Mouse (Mus musculus) midbrain, embryonic 11.5 days (tissue): ENCODE data around the gene Snrnp200. TPM values are rescaled to one million over a fixed set of nuclear protein-coding genes. Genes with fewer than 3 reads are reported as not detected.
A peak's percentile ranks its signal among the peaks of the same experiment; 100 is the strongest.

Experiments
- ATAC-seq: fragments of 200-750 bp; cut with Nextera tagmentation; 2 replicates; pipeline ENCODE4 v1.8.0; 2017; ENCODE audit warnings: moderate TSS enrichment, moderate library complexity; ENCODE audit not compliant: low FRiP score
- DNase-seq: peaks from one replicate; pipeline ENCODE4 v3.0.0; 2015; ENCODE audit warnings: low spot score; ENCODE audit errors: missing footprints
- H3K27ac ChIP-seq: fragments of 300-500 bp; sonication (generic); 2 replicates; pipeline ENCODE4 v1.5.1; 2014; ENCODE audit warnings: low read depth, low read length
- H3K27me3 ChIP-seq: fragments of 300-500 bp; sonication (generic); 2 replicates; pipeline ENCODE4 v1.6.1; 2014; ENCODE audit warnings: mild to moderate bottlenecking, low read length, moderate library complexity, mixed read lengths; ENCODE audit not compliant: control insufficient read depth, insufficient read depth
- H3K36me3 ChIP-seq: fragments of 300-500 bp; sonication (generic); 2 replicates; pipeline ENCODE4 v1.6.1; 2014; ENCODE audit warnings: mild to moderate bottlenecking, low read length, moderate library complexity, mixed read lengths; ENCODE audit not compliant: control insufficient read depth, insufficient read depth
- H3K4me1 ChIP-seq: fragments of 300-500 bp; sonication (generic); 2 replicates; pipeline ENCODE4 v1.6.1; 2014; ENCODE audit warnings: low read length; ENCODE audit not compliant: control insufficient read depth, insufficient read depth
- H3K4me2 ChIP-seq: fragments of 300-500 bp; sonication (generic); 2 replicates; pipeline ENCODE4 v1.6.1; 2014; ENCODE audit warnings: mild to moderate bottlenecking, moderate library complexity
- H3K4me3 ChIP-seq: fragments of 300-500 bp; sonication (generic); 2 replicates; pipeline ENCODE4 v1.5.1; 2014; ENCODE audit warnings: low read depth, low read length
- H3K9ac ChIP-seq: fragments of 300-500 bp; sonication (generic); 2 replicates; pipeline ENCODE4 v1.6.1; 2014; ENCODE audit warnings: low read length
- H3K9me3 ChIP-seq: fragments of 300-500 bp; sonication (generic); 2 replicates; pipeline ENCODE4 v1.6.1; 2016; ENCODE audit warnings: low read length; ENCODE audit not compliant: control insufficient read depth
- WGBS: fragments of 180-500 bp; shearing (Covaris S2); extraction: QIAGEN DNeasy Blood & Tissue Kit; methylation state at CpG from one replicate; pipeline ENCODE4 v1.1.7; 2014; 5-methylcytosine and 5-hydroxymethylcytosine counted together
- polyA plus RNA-seq: library from polyadenylated mRNA; unstranded; fragments of >200 nt; fragmentation: Nextera tagmentation; extraction: Ambion mirVana; gene quantifications from 2 replicates; pipeline ENCODE4 v1.2.1, GENCODE M21; 2014

The Snrnp200 gene
- polyA plus RNA-seq, 1 experiment from 2014 or later = 100 TPM

DNA sequence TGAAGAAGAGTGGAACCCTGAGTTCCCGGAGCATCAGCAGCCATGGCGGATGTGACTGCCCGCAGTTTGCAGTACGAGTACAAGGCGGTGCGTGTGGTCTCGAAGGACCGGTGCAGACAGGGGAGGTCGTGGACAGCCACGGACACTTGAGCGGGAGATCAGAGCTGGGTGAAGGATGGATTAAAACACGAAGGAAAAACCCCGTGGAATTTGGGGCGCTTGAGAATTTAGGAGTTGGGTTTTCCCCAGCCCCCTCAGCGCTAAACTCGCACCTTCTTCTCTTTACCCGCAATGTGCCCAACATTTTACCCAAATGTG, 225 bp downstream of the Snrnp200 start:
- WGBS = under 1% methylated on average over 17 of the region's 17 CpGs
- no peaks in the 10 kb centered on the region for H3K27me3 ChIP-seq
- ATAC-seq (no peak), DNase-seq (no peak)
- H3K4me1 ChIP-seq = peaks cover 6% of the 10 kb centered on the region
- H3K27ac ChIP-seq = no peak overlapping the region; the same call in 1 of the 2 replicates
- peak overlapping the region; percentile 90 for H3K4me3 ChIP-seq
- H3K9ac ChIP-seq = peak overlapping the region; percentile 80
- H3K36me3 ChIP-seq = peaks cover 16% of the 10 kb centered on the region; the same call in 1 of the 2 replicates
- no peaks in the 10 kb centered on the region for H3K9me3 ChIP-seq
- peak overlapping the region; percentile 68 for H3K4me2 ChIP-seq

GRCm38 (mm10) chr2:127210701-127211100, 2.5 kb downstream of the Snrnp200 start:
- H3K4me2 ChIP-seq = no peak overlapping the region
- peaks cover 6% of the 10 kb centered on the region for H3K4me1 ChIP-seq
- ATAC-seq (no peak), DNase-seq (no peak)
- no peak overlapping the region for H3K9ac ChIP-seq
- H3K4me3 ChIP-seq = no peak overlapping the region
- H3K9me3 ChIP-seq = no peaks in the 10 kb centered on the region
- H3K27ac ChIP-seq = no peak overlapping the region
- WGBS = 93% methylated on average over 11 of the region's 11 CpGs
- H3K27me3 ChIP-seq = no peaks in the 10 kb centered on the region
- H3K36me3 ChIP-seq = peaks cover 28% of the 10 kb centered on the region

GRCm38 (mm10) chr2:127217746-127218145, 9.6 kb downstream of the Snrnp200 start:
- ATAC-seq = no peak
- 96% methylated on average over 5 of the region's 5 CpGs for WGBS
- DNase-seq = peak; percentile 59
- Histone ChIP-seq H3K4me1 (no peaks in the 10 kb centered on the region), H3K27me3 (no peaks in the 10 kb centered on the region), H3K9me3 (no peaks in the 10 kb centered on the region), H3K9ac (no peak overlapping the region), H3K4me2 (no peak overlapping the region), H3K4me3 (no peak overlapping the region), H3K27ac (no peak overlapping the region), H3K36me3 (peaks cover 60% of the 10 kb centered on the region)

DNA sequence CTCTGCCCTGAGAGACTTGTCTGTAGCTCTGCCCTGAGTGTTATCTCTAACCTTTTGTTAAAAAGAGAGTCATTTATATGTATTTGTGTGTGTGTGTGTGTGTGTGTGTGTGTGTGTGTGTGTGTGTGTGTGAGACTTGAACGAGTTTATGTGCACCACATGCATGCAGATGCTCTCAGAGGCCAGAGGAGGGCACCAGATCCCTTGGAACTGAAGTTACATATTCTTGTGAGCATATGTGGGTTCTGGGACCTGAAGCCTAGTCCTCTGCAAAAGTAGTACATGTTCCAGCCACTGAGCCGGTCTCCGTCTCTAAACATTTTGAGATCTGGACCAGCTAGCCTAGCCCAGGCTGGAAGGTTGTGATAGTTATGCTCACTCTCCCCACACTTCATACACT, 17.1 kb downstream of the Snrnp200 start:
- Histone ChIP-seq H3K4me1 (no peaks in the 10 kb centered on the region), H3K36me3 (peaks cover 65% of the 10 kb centered on the region), H3K4me2 (no peak overlapping the region), H3K9me3 (no peaks in the 10 kb centered on the region), H3K27ac (no peak overlapping the region), H3K4me3 (no peak overlapping the region), H3K27me3 (no peaks in the 10 kb centered on the region), H3K9ac (no peak overlapping the region)
- DNase-seq (no peak), ATAC-seq (no peak)
- 99% methylated on average over 3 of the region's 3 CpGs for WGBS

DNA sequence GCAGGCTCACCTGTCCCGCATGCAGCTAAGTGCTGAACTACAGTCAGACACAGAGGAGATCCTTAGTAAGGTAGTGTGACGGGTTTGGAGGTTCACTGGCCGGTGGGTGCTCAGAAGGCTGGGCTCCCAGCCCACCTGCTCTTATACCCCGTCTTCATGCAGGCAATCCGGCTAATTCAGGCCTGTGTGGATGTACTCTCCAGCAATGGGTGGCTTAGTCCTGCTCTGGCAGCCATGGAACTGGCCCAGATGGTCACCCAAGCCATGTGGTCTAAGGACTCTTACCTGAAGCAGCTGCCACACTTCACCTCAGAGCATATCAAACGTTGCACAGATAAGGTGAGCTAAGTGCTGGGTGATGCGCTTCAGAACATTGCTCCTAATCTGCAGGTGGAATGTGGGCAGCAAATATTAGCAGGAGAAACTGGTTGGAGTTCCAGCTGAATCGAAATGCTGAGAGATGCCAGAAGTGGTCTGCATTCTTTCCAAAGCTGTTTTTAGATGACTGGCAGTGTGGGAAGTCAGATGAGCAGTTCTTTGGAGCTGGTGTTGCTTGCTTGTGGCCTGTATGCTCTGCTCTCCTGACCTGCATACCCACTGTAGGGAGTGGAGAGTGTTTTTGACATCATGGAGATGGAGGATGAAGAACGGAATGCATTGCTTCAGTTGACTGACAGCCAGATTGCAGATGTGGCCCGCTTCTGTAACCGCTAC, 29.9 kb downstream of the Snrnp200 start:
- DNase-seq (no peak), ATAC-seq (no peak)
- Histone ChIP-seq H3K4me3 (no peak overlapping the region), H3K27ac (no peak overlapping the region), H3K36me3 (peaks cover 54% of the 10 kb centered on the region), H3K27me3 (no peaks in the 10 kb centered on the region), H3K4me1 (no peaks in the 10 kb centered on the region), H3K4me2 (no peak overlapping the region), H3K9me3 (no peaks in the 10 kb centered on the region), H3K9ac (no peak overlapping the region)
- WGBS = 94% methylated on average over 11 of the region's 11 CpGs

DNA sequence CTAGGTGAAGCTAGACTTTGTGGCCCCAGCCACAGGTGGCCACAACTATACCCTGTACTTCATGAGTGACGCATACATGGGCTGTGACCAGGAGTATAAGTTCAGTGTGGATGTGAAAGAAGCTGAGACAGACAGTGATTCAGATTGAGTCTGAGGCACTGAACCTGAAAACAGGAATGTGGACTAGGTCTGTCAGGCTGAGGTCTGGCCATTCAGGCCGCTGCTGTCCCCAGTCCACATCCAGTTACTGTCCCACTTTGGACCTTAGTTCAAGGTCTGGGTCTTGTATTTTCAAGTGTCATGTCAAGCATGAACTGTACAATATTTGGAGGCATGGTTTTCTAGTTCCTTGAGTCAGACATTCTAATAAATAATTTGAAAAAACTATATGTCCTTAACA, 31.9 kb downstream of the Snrnp200 start:
- Histone ChIP-seq H3K4me1 (no peaks in the 10 kb centered on the region), H3K9me3 (no peaks in the 10 kb centered on the region), H3K27ac (no peak overlapping the region), H3K9ac (no peak overlapping the region), H3K4me2 (no peak overlapping the region), H3K27me3 (no peaks in the 10 kb centered on the region), H3K4me3 (no peak overlapping the region), H3K36me3 (peaks cover 41% of the 10 kb centered on the region)
- ATAC-seq (no peak), DNase-seq (no peak)
- 89% methylated on average over 2 of the region's 2 CpGs for WGBS

DNA sequence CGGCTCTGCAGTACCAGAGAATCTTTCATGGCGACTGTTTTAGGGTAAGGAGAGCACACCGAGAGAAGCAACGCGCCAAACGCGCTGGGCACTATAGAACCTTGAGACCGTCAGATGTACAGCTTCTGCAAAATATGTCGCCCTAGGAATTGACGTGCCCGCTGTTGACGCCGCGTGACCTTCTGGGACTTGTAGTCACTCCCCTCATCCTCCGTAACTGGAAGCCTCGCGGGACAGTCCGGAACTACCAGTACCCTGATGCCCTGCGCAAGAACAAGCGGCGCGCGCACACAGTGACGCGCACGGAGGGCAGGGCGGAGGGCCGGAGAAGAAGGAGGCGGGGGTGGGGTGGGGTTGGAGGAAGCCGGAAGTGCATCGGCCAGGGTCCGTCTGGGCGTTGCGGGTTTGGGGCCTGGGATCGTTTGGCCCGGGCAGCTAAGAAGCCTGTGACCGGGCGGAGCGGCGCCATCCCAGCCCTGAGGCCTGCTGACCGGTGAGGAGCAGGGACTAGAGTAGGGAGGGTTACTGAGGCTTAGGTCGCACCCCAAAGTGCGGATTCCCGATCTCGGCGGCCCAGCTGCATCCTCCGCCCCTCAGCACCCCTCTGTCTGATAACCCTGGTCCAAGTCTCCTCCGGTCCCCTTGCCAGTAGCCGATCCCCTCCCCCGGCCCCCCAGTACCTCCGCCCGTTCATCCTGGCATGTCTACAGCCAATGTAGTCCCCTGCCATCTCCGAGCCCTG, 39.6 kb downstream of the Snrnp200 start, which contains the start of the genes Ciao1 and Tmem127:
Ciao1 (minus strand) TSS at position 225 of the 742 bp plus-strand sequence.
Tmem127 (plus strand) TSS at position 317 of the 742 bp plus-strand sequence.
- Histone ChIP-seq H3K4me1 (peaks cover 14% of the 10 kb centered on the region), H3K9me3 (no peaks in the 10 kb centered on the region), H3K27ac (no peak within 1 kb of the TSS; the same call in 1 of the 2 replicates), H3K9ac (peak within 1 kb of the TSS; percentile 84), H3K36me3 (no peaks in the 10 kb centered on the region; the same call in 1 of the 2 replicates), H3K27me3 (no peaks in the 10 kb centered on the region), H3K4me2 (peak within 1 kb of the TSS; percentile 89), H3K4me3 (peak within 1 kb of the TSS; percentile 73)
- DNase-seq (peak; percentile 99), ATAC-seq (peak; percentile 98)
- under 1% methylated on average over 53 of the region's 53 CpGs for WGBS

DNA sequence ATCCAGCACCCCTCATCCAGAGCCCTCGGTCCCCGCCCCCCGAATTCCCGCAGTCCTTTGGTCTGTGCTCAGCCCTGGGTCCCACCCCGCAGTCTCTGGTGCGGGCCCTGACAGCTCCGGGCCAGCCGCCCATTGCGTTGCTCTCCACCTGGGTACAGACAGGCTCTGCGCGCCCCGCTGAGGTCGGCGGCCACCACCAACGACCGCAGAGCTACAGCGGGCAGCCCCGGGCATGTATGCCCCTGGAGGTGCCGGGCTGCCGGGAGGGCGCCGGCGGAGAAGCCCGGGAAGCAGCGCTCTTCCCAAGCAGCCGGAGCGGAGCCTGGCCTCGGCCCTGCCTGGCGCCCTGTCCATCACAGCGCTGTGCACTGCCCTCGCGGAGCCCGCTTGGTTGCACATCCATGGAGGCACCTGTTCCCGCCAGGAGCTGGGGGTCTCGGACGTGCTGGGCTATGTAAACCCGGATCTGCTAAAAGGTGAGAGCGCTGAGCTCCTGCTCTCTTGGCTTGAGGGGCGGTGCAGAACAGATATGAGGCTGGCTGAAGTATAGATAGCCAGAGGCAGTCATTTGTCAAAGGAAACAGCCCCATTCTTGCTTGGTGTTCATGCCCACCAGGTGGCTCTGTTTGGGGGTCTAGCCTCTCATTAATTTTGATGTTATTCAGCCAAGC, 40.3 kb downstream of the Snrnp200 start:
- ATAC-seq (peak; percentile 67), DNase-seq (no peak)
- peak overlapping the region; percentile 73 for H3K4me3 ChIP-seq
- peak overlapping the region; percentile 71 for H3K4me2 ChIP-seq
- WGBS = 2% methylated on average over 39 of the region's 39 CpGs
- no peaks in the 10 kb centered on the region for H3K36me3 ChIP-seq
- peak overlapping the region; percentile 79 for H3K9ac ChIP-seq
- H3K27me3 ChIP-seq = no peaks in the 10 kb centered on the region
- no peak overlapping the region; the same call in 1 of the 2 replicates for H3K27ac ChIP-seq
- no peaks in the 10 kb centered on the region for H3K9me3 ChIP-seq
- peaks cover 14% of the 10 kb centered on the region for H3K4me1 ChIP-seq
